Mouse (Mus musculus): ENCODE measurements around the gene Arhgef1. TPM values are rescaled to one million over a fixed set of nuclear protein-coding genes. Genes with fewer than 3 reads are reported as not detected.

Gene Arhgef1
- 167 and 181 TPM in 2 replicates for polyA plus RNA-seq (2012; rRNA removed)

DNA sequence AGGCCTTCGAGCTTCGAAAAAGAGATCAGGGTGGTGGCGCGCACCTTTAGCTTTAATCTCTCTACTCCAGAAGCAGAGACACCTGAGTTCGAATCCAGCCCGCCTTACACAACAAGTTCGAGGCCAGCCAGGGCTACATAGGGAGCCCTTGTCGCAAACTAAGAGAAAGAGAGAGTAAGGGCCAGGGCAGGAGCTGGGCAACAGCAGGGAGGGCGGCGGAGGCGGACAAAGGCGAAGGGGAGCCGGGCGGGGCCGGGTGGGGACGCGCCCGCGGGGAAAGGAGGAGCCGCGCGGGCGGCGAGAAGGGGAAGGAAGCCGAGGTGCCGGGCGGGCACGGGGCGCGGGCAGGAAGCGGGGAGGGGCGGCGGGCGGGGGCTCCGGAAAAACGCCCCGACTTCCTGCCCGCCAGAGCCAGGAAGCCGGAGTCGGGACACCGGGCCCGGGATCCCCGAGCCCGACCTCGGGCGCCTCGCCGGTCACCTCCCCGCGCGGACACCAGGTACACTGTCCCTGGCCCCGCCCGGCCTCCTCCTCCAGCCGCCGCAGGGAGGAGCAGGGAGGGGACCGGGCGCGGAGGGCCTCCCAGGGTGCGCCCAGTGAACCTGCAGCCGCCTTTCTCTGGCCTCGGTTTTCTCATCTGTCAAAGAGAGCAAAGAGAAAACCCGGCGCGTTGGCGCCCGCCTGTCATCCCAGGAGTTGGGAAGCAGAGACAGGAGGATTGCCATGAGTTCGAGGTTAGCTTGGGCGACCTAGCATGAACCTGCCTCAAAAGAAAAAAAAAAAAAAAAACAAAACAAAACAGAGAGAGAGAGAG lies at the start of gene Arhgef1:
Gene Arhgef1 (plus strand): TSS at position 283 of the 814 bp plus-strand sequence.
- DNase-seq (ENCODE audit: extremely low spot score in 1 of 2, low spot score in 1 of 2): no peak

DNA sequence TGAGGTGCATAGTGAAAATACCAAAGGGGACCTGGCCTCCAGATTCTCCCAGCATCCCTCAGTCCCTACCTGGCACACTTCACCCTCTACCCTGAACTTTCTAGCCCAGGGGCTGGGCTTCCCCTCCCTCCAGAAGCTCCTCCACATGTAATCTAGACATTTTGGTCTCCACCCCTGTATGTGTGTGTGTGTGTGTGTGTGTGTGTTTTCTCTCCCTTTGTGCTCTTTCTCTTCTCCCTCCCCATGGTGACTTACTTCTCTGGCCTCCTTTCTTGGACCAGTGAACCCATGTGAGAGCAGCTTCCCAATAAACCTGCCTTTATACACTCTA lies 49.5 kb upstream of the Arhgef1 start:
- no peak for DNase-seq (ENCODE audit: extremely low spot score in 1 of 2, low spot score in 1 of 2)

DNA sequence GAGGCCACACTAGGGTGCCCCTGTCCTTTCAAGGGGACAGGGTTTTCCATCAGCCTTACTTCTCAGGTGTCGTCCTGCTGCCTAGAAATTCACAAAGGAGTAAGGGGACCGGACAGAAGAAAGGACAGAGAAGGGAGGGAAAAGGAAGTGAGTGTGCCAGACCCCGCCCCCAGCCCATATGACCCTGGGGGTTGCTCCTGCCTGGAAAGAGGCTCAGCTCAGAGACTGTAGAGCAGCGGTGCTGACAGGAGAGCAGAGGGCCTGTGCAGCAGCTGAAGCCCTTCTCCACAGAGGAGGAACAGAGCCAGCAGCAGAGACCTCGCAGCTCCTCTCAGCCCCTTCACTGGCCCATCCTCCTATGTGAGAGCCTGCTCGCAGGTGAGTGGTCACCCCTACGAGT lies 49.0 kb upstream of the Arhgef1 start:
- no peak for DNase-seq (ENCODE audit: extremely low spot score in 1 of 2, low spot score in 1 of 2)

DNA sequence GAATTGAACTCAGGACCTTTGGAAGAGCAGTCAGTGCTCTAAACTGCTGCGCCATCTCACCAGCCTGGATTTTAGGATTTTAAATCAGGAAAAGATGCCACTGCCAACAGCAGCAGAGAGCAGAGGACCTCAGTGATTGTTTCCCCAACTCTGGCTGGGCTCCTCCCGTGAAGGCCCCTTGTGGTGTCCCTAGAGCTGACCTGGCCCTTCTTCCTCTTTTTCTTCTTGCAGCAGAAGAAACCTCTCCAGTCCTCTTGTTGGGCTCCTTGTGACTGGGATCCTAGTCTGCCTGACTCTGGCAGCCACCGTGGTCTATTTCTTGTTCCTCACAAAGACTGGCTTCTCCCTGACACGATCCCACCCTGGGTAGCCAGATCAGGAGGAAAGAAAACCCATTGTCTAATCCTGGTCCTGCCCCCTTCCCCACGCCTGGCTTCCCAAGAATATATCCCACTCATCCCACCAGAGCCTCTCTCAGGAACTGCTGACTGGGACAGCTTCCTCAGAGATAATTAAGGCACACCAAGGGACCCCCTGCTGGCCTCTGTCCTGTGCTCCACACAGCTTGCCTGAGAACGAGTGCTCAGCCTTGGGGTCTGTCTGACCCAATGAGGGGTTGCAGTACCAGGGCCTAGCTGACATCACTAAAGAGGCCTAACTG lies 46.1 kb upstream of the Arhgef1 start:
- DNase-seq (ENCODE audit: extremely low spot score in 1 of 2, low spot score in 1 of 2): no peak

DNA sequence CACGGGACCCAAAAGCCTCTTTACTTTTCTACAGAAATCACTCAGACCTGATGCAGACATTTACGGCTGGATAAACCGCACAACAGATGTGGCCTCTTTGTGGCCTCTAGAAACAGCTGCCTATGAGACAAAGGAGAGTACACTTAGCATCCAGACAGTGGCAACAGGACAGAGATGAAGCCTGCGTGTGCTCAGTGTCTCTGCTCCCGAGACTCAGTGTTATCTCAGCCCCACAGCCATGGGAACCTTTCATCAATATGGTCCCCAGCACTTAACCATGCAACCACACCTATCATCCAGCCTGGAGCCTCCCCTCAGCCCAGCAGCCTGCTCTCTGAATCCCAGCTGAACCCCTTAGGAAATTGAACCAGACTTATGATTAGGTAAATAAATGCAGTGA lies 43.5 kb upstream of the Arhgef1 start:
- DNase-seq (ENCODE audit: extremely low spot score in 1 of 2, low spot score in 1 of 2): no peak

DNA sequence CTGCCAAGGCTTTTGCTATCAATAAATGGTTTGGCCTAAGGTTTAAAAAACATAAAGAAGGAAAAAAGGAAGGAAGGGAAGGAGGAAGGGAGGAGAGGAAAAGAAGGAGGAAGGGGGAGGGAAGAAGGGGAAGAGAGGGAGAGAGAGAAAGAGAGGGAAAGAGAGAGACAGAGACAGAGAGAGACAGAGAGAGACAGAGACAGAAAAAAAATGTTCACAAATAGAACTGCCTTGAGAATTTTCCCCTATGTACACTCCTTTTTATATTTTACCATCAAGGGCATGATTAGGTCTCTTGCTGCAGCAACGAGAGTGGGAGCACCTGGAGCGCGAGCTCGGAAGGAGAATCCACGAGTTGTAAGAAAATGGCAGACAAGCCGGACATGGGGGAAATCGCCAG lies 40.8 kb upstream of the Arhgef1 start, which contains the start of gene Gm9844:
Gene Gm9844 (plus strand): TSS at position 301 of the 400 bp plus-strand sequence.
- DNase-seq (ENCODE audit: extremely low spot score in 1 of 2, low spot score in 1 of 2): no peak

DNA sequence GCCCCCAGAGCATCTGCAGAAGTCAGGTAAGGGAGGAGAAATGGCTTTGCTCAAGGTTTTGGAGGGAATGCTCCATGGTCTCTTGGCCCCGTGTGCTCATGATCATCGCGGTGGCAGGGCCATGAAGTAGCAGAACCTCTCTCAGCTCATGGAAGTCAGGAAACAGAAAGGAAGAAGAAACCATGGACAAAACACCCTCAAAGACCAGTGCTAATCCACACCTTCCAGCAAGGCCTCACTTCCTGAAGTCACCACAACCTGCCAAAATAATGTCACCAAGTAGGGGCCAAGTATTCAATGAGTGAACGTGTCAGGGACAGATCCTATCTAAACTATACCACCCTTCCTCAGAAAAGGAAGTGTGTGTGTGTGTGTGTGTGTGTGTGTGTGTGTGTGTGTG lies 39.9 kb upstream of the Arhgef1 start:
- DNase-seq (ENCODE audit: extremely low spot score in 1 of 2, low spot score in 1 of 2): no peak

DNA sequence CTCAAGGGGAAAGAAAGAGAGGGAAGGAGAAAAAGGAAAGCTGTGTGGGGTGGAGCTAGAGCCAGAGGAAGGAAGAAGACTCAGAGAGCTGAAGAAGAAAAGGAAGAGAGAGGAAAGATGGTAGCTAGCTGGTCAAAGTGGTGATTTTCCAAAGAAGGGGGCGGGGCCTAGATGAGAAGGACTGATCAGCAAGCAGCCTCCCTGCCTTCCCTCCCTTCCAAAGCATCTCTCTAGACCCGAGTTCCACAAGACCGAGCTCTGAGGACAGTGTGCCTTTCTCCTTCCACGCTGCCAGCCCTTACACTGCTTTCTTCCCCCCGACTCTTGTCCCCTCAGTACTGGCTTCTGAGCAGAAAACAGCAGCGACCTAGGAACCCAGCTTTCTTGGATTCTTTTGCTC lies 38.6 kb upstream of the Arhgef1 start:
- DNase-seq (ENCODE audit: extremely low spot score in 1 of 2, low spot score in 1 of 2): no peak

DNA sequence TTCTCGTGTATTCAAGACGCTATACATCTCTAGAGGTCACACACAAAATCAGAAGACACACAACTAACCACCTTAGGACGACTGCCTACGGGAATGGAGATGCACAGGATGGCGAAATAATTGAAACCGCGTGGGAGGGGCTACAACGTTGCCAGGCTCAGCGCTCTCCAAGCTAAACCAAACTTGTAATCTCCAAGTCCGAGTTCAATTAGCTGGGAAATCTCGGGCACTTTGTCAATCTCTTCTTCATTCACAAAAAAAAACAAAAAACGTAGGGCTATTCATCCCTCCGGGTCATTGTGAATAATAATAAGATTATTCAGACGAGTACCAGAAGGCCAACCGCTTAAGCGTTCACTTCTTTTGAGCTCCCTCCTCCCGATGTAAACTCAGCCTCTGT lies 33.6 kb upstream of the Arhgef1 start:
- DNase-seq (ENCODE audit: extremely low spot score in 1 of 2, low spot score in 1 of 2): no peak

DNA sequence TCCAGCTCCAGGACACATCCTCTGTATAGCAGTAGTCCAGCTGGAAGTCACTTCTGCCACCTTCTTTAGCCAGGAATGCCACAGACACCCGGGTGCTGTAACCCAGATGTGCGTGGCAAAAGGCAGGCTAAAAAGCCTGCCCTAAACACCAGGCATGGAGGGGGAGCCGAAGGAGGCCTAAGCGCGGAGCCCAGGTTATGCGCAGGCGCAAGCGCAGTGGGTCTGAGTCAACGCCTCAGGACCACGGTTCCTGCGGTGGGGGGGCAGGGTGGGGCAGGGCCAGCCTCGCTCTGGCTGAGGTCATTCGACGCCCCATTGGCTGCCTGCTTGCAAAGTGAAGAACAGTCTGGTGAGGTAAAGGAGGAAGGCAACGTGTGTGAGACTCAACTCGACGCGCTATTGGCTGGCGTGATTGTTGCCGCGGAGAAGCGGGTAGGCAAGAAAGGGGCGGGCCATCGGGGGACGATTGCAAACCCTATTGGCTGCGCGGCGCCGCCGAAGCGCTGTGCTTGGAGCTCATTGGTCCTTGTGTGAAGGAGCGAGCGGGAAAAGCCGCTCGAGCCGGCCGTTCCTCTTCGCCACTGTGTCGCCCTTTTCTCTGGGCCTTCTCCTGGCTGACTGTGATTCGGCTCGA lies 33.1 kb upstream of the Arhgef1 start, which contains the start of the genes Lypd4 and Dmrtc2:
Gene Lypd4 (minus strand): TSS at position 410 of the 634 bp plus-strand sequence.
Gene Dmrtc2 (plus strand): TSS at position 526 of the 634 bp plus-strand sequence.
- no peak for DNase-seq (ENCODE audit: extremely low spot score in 1 of 2, low spot score in 1 of 2)

DNA sequence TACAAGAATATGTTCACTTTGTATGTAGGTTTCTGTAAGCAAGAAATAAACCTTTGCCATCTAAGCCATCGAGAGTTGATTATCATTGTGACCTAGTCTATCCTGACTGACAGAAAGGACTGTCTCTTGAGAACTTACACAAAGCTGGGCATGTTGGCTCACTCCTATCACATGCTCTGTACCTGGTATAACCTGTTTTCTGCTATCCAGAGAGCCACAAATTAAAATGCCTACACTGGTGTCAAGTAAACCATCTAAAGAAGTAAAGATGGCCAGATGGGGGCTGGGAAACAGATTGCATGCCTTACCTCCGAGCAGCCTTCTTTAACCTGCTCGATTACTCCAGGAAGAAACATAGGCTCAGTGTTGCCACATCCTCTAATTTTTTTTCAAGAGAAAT lies 25.1 kb upstream of the Arhgef1 start:
- no peak for DNase-seq (ENCODE audit: extremely low spot score in 1 of 2, low spot score in 1 of 2)

DNA sequence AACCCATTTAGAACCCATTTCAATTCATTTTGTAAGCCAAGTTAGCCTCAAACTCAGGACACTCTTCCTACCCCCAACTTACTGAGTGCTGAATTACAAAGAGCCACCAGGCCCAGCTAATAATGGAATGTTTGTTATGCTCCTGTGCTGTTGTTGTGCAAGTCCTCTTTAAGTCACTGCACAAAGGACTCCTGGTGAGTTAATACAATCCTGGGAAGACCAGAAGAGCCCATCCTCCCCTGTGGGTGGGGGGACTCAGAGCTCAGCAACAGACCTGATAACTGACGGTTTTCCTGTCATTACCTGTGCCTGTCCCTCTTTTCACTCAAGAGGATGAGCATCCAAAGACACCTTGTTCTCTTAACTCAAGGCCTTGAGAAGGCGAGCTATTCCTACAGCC lies 23.1 kb upstream of the Arhgef1 start:
- DNase-seq (ENCODE audit: extremely low spot score in 1 of 2, low spot score in 1 of 2): no peak

DNA sequence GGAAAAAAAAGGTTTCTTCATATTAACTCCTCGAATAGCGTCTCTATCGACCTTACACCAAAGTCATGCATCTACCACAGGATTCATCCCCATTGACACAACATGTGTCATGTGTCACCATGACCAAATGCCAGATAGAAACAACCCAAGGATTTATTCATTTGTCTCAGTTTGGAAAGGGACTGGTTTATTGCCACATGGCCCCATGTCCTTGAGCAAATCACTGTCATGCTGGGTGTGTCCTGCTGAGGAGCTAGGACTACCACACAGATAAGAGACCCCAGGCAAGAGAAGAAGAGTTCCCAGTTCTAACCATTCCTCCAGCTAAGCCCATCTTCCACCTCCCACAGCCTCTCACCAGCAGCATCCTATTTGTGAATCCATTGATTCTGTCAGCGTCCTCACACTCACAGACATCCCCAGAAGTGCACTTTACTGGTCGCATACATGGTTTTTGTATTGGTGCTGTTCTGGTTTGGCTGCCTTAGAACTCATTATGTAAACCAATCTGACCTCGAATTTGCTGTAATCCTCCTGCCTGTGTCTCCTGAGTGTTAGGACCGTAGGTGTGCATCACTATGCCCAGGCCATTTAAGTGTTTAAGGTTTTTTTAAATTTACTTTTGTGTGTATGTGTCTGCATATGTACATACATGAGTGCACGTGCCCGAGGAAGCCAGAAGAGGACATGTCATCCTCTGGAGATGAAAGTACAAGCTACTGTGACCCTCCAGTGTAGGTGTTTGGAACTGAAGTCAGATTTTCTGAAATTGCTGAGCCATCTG lies 20.1 kb upstream of the Arhgef1 start:
- DNase-seq (ENCODE audit: extremely low spot score in 1 of 2, low spot score in 1 of 2): no peak

DNA sequence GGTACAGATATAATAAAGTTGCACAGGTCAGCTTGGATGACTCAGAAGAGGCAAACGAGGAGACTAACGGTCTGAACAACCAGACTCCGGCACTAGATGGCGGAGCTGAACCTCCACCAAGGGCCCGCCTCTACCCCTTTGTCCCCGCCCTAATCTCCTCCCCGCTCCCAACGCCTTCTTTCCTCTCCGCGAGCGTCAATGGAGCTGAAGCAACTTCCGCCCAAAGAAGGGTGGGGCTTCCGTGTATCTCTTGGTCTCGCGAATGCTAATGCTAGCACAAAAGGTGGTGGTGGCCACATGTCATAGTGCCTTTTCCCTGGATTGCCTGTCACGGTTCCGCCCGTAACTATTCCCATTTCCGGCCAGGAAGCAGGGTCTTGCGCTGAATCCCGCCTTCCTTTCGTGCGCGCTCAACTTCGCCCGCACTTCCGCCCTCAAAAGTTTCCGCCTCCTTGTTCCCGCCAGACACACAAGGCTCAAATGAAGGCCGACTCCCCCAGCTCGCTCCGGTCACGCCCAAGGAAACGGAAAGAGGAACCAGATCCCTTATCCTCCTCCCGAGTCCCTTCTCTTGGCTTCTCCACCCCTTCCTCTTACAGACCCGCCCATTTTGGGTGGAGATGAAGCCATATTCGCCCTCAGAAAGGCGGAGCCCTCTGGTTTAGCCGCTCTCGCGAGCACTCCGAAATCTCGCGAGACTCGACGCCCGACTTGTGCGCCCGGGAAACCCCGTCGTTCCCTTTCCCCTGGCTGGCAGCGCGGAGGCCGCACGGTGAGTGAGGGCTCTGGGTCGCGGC lies 18.6 kb upstream of the Arhgef1 start, which contains the start of gene Rps19:
Gene Rps19 (plus strand): TSS at position 476 of the 797 bp plus-strand sequence.
- peak; percentile 98 for DNase-seq (ENCODE audit: extremely low spot score in 1 of 2, low spot score in 1 of 2)

DNA sequence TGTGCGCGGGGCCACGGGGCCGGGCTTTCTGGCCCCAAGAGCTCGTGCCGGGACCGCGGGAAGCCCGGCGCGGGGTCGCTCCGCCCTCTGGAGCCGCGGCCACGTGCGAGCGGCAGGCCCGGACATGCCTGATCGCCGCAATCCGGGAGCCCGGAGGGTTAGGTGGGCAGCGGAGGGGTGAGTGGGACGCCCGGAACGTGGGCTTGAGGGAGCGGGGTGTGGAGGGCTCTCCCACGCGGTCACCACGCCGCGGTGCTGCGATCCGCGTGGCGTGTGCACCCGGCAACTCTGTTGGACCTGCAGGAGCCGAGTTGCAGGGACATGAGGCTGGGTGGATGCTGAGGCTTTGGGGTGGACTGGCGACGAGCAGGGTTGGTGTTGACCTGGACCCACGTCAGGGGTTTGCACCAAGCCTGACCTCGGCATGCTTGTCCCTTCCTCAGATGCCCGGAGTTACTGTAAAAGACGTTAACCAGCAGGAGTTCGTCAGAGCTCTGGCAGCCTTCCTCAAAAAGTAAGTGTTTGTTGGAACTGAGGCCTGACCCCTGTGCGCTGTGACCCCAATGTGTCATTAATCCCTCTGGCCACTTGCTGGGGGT lies 17.9 kb upstream of the Arhgef1 start:
- no peak for DNase-seq (ENCODE audit: extremely low spot score in 1 of 2, low spot score in 1 of 2)

DNA sequence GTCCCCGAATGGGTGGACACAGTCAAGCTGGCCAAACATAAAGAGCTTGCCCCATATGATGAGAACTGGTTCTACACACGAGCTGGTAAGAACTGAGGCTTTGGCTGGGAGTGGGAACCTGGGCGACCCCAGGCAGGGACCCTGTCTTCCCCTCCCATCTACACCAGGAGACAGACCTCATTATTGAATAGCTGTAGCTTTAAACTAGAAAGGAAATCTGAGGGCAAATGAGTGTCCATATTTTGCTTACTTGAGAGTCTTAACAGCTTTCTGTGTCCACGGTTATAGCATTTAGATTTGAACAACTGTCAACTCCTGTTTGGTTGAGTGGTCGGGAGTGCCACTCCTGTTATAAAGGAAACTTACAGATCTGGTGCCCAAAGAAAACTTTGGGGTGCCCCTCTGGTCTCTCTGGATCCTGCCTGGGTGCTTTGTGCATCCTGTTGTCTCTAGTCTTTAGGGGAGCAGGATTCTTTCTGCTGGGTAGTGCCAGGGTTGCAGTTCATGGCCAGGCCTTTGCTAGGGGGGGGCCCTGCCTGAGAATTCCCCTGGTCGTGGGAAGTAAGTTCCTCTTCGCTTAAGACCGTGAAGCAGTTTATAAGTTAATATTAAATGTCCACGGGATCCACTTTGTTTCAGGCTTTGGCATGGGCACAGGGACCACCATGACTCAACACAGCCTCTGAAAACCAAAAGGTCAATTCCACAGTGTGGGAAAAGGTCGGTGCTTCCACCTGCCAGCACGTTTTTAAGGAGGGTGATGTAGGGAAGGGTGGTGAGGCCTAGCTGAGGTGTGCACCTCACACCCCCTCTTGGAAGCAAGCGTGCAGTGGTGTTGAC lies 17.0 kb upstream of the Arhgef1 start:
- DNase-seq (ENCODE audit: extremely low spot score in 1 of 2, low spot score in 1 of 2): no peak

DNA sequence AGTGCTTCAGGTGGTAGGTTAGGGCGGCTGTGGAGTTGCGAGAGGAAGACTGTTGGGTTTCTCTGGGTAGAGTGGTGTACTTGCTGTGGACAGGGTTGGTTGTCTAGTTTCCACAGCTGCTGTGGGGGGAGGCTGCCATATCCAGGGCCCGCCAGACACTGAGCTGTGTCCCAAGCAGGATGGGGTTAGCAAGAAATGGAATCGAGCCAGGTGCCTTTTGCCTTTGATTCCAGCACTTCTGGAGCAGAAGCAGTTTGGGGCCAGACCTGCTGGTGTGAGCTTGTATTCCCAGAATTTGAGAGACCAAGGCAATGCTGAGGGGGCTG lies 16.4 kb upstream of the Arhgef1 start:
- DNase-seq (ENCODE audit: extremely low spot score in 1 of 2, low spot score in 1 of 2): no peak

DNA sequence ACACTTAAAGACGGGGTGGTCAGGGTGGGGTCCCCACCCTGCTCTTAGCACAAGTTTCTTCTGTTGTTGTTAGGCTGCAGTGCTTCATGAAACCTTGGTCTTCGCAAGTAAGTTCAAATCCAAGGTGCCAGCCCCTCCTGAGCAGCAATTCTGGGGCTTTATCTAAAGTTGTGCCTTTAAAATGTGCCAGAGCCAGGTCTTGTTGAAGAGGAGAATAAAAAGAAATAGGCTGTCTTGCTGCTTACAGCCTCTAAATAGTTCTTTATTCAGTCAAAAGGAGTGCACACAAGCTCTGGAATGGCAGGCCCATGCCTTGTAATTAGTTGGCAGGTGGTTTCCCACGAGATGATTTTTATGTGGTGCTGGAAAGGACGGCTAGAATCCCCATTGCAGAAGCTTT lies 15.6 kb upstream of the Arhgef1 start:
- DNase-seq (ENCODE audit: extremely low spot score in 1 of 2, low spot score in 1 of 2): no peak

All from frontal cortex, adult 2 months (tissue).